Mouse (Mus musculus) lung, embryonic 14.5 days (tissue): ENCODE data around the gene Prps2. TPM values are rescaled to one million over a fixed set of nuclear protein-coding genes. Genes with fewer than 3 reads are reported as not detected.
A peak's percentile ranks its signal among the peaks of the same experiment; 100 is the strongest.

Source experiments
- ATAC-seq: fragments of 200-750 bp; cut with Nextera tagmentation; 2 replicates; pipeline ENCODE4 v1.8.0; 2017; ENCODE audit warnings: mild to moderate bottlenecking, moderate TSS enrichment, moderate library complexity; ENCODE audit not compliant: insufficient read depth
- DNase-seq: peaks from one replicate; pipeline ENCODE4 v3.0.0-alpha.2; 2015
- H3K27ac ChIP-seq: fragments of 300-500 bp; sonication (generic); 2 replicates; pipeline ENCODE4 v1.5.1; 2014; ENCODE audit warnings: low read depth, mild to moderate bottlenecking, moderate library complexity
- H3K27me3 ChIP-seq: fragments of 300-500 bp; sonication (generic); 2 replicates; pipeline ENCODE4 v1.6.1; 2014; ENCODE audit warnings: low read length, control low read depth; ENCODE audit not compliant: insufficient read depth
- H3K36me3 ChIP-seq: fragments of 300-500 bp; sonication (generic); 2 replicates; pipeline ENCODE4 v1.6.1; 2014; ENCODE audit warnings: control low read depth; ENCODE audit not compliant: insufficient read depth
- H3K4me1 ChIP-seq: fragments of 300-500 bp; sonication (generic); 2 replicates; pipeline ENCODE4 v1.6.1; 2014; ENCODE audit warnings: antibody characterized with exemption, control low read depth; ENCODE audit not compliant: insufficient read depth
- H3K4me2 ChIP-seq: fragments of 300-500 bp; sonication (generic); 2 replicates; pipeline ENCODE4 v1.6.1; 2014; ENCODE audit warnings: mild to moderate bottlenecking
- H3K4me3 ChIP-seq: fragments of 300-500 bp; sonication (generic); 2 replicates; pipeline ENCODE4 v1.5.1; 2014; ENCODE audit warnings: low read depth, low read length
- H3K9ac ChIP-seq: fragments of 300-500 bp; sonication (generic); 2 replicates; pipeline ENCODE4 v1.6.1; 2014
- H3K9me3 ChIP-seq: fragments of 300-500 bp; sonication (generic); 2 replicates; pipeline ENCODE4 v1.6.1; 2016; ENCODE audit warnings: low read depth, low read length, control low read depth
- CTCF ChIP-seq: IDR thresholded peaks from 2 replicates; pipeline ENCODE4 v1.5.1; 2016; ENCODE audit warnings: antibody characterized with exemption, low read depth
- WGBS: fragments of 180-500 bp; shearing (Covaris S2); extraction: QIAGEN DNeasy Blood & Tissue Kit; methylation state at CpG from one replicate; pipeline ENCODE4 v1.1.7; 2014; 5-methylcytosine and 5-hydroxymethylcytosine counted together
- polyA plus RNA-seq: library from polyadenylated mRNA; unstranded; fragments of >200 nt; fragmentation: Nextera tagmentation; extraction: Ambion mirVana; gene quantifications from 2 replicates; pipeline ENCODE4 v1.2.1, GENCODE M21; 2014

The Prps2 gene
- polyA plus RNA-seq, 1 experiment from 2014 or later = 31.8 TPM

GRCm38 (mm10) chrX:167359704-167360103 is 22.8 kb downstream of the Prps2 start:
- Histone ChIP-seq H3K27ac (no peak overlapping the region), H3K9ac (no peak overlapping the region), H3K9me3 (no peaks in the 10 kb centered on the region), H3K4me1 (no peaks in the 10 kb centered on the region), H3K36me3 (0 out of 2 replicates have a peak, but pooled peaks cover 4% of the 10 kb centered on the region), H3K4me3 (no peak overlapping the region), H3K4me2 (no peak overlapping the region), H3K27me3 (no peaks in the 10 kb centered on the region)
- no peak for TF ChIP-seq CTCF
- 80% methylated on average over 7 of the region's 7 CpGs for WGBS
- DNase-seq (no peak), ATAC-seq (no peak)

DNA sequence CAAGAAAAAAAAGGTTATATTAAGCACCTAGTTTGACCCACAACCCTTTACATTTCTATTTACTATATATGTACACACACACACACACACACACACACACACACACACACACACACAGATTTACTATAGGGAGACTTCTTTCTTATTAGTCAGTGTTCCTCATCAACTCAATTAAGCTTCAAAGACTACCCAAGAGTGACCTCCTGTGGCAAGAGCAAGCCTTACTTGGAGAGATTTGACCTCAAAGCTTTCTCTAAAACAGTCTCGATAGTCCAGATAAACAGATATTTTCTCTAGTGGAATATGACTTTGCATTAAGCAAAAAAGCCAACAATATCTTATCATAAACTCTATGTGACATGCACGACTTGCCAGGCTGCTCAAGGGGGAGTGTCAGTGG is 25.1 kb downstream of the Prps2 start:
- Histone ChIP-seq H3K36me3 (no peaks in the 10 kb centered on the region), H3K9ac (no peak overlapping the region), H3K4me2 (no peak overlapping the region), H3K9me3 (no peaks in the 10 kb centered on the region), H3K4me1 (no peaks in the 10 kb centered on the region), H3K27ac (no peak overlapping the region), H3K4me3 (no peak overlapping the region), H3K27me3 (no peaks in the 10 kb centered on the region)
- no peak for ATAC-seq
- peak; percentile 33 for DNase-seq
- 72% methylated on average over 2 of the region's 2 CpGs for WGBS
- TF ChIP-seq CTCF = peak; percentile 15; the same call in 1 of the 2 replicates

DNA sequence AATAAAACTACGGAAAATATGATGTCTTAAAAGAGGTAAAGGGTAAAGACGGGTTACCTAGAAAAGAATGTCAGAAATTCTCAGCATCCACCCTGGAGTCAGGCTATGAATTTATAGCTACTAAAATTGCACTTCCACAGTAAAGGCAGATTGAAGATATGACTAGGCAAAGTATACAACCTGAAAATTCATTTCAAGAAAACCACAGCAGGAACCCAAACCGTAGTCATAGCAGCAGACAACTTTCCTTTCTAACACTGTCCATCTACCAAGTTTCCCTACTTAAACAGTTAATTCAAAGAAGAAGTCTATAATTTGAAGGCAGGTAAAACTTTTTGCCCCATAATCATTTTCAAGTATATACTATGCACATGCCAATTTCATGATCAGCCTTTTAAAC is 26.6 kb downstream of the Prps2 start:
- TF ChIP-seq CTCF = no peak
- no peaks in the 10 kb centered on the region for H3K9me3 ChIP-seq

GRCm38 (mm10) chrX:167353617-167354016 is 28.9 kb downstream of the Prps2 start:
- TF ChIP-seq CTCF = no peak
- Histone ChIP-seq H3K4me1 (no peaks in the 10 kb centered on the region), H3K9me3 (no peaks in the 10 kb centered on the region), H3K9ac (no peak overlapping the region), H3K4me3 (no peak overlapping the region), H3K4me2 (no peak overlapping the region), H3K36me3 (0 out of 2 replicates have a peak, but pooled peaks cover 3% of the 10 kb centered on the region), H3K27me3 (no peaks in the 10 kb centered on the region), H3K27ac (no peak overlapping the region)
- ATAC-seq = no peak
- WGBS = 88% methylated on average over 2 of the region's 2 CpGs
- no peak for DNase-seq

More for the DNA sequence above, 26.6 kb downstream of the Prps2 start:
- no peaks in the 10 kb centered on the region for H3K36me3 ChIP-seq
- no peaks in the 10 kb centered on the region for H3K27me3 ChIP-seq
- no peaks in the 10 kb centered on the region for H3K4me1 ChIP-seq
- WGBS = 83% methylated on average over 3 of the region's 3 CpGs
- DNase-seq (no peak), ATAC-seq (no peak)
- no peak overlapping the region for H3K4me2 ChIP-seq
- H3K27ac ChIP-seq = no peak overlapping the region
- no peak overlapping the region for H3K4me3 ChIP-seq
- H3K9ac ChIP-seq = no peak overlapping the region

DNA sequence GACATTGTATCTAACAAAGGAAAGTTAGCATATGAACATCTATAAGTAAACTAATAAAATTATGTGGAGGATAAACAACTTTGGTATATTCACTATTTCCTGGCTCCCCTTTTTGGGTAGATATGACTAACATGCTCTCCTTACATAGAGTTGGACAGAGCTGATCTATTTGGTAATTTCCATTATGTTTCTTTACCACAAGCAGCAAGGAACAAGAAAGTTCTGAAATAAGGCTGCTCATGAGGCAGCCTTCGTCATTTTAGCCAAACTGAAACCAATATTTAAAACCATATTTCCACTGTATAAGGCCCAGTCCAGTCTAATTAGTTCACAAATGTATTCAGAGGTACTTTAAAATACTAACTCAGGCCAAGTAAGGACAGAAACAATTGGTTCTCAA is 36.1 kb downstream of the Prps2 start:
- Histone ChIP-seq H3K4me1 (no peaks in the 10 kb centered on the region), H3K4me3 (no peak overlapping the region), H3K36me3 (0 out of 2 replicates have a peak, but pooled peaks cover 3% of the 10 kb centered on the region), H3K27ac (no peak overlapping the region), H3K4me2 (no peak overlapping the region), H3K27me3 (peaks cover 1% of the 10 kb centered on the region; the same call in 1 of the 2 replicates), H3K9ac (no peak overlapping the region), H3K9me3 (no peaks in the 10 kb centered on the region)
- WGBS = 80% methylated on average over 1 of the region's 1 CpGs
- no peak for TF ChIP-seq CTCF
- DNase-seq (no peak), ATAC-seq (no peak)

GRCm38 (mm10) chrX:167344356-167344755 is 38.2 kb downstream of the Prps2 start:
- 82% methylated on average over 1 of the region's 1 CpGs for WGBS
- Histone ChIP-seq H3K36me3 (no peaks in the 10 kb centered on the region), H3K4me2 (no peak overlapping the region), H3K9ac (no peak overlapping the region), H3K4me3 (no peak overlapping the region), H3K27me3 (peaks cover 3% of the 10 kb centered on the region; the same call in 1 of the 2 replicates), H3K27ac (no peak overlapping the region), H3K9me3 (no peaks in the 10 kb centered on the region), H3K4me1 (no peaks in the 10 kb centered on the region)
- TF ChIP-seq CTCF = no peak
- peak; percentile 3 for DNase-seq
- ATAC-seq = no peak

GRCm38 (mm10) chrX:167341811-167342210 is 40.7 kb downstream of the Prps2 start:
- H3K4me1 ChIP-seq = no peaks in the 10 kb centered on the region
- no peaks in the 10 kb centered on the region for H3K36me3 ChIP-seq
- DNase-seq (no peak), ATAC-seq (no peak)
- 76% methylated on average over 3 of the region's 3 CpGs for WGBS
- no peak overlapping the region for H3K9ac ChIP-seq
- H3K4me3 ChIP-seq = no peak overlapping the region
- no peak overlapping the region for H3K4me2 ChIP-seq
- H3K9me3 ChIP-seq = no peaks in the 10 kb centered on the region
- H3K27ac ChIP-seq = no peak overlapping the region
- TF ChIP-seq CTCF = no peak
- H3K27me3 ChIP-seq = peaks cover 3% of the 10 kb centered on the region; the same call in 1 of the 2 replicates

DNA sequence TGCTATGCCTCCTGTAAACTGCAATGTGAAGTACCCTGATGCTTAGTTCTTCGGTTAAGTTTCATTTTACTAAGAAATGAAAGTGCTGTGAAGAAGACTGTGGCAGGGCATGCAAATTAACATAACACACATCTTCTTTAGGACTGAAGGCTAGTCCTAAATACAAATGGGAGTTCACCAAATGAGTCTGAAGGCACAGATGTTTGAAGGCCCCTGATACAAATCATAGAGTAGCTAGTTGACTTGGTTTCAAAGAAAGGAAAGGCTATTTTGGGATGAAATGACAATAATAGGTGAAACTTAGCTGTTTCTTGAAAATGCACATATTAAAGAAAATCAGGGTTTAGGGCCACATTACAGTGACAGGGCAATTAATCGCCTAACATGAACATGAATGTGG is 42.4 kb downstream of the Prps2 start:
- no peak for TF ChIP-seq CTCF
- no peak for DNase-seq
- WGBS = 85% methylated on average over 2 of the region's 2 CpGs
- ATAC-seq = no peak
- no peaks in the 10 kb centered on the region for H3K4me1 ChIP-seq
- H3K9ac ChIP-seq = no peak overlapping the region
- H3K4me2 ChIP-seq = no peak overlapping the region
- H3K27me3 ChIP-seq = 0 out of 2 replicates have a peak, but pooled peaks cover 3% of the 10 kb centered on the region
- H3K27ac ChIP-seq = no peak overlapping the region
- H3K36me3 ChIP-seq = no peaks in the 10 kb centered on the region
- no peaks in the 10 kb centered on the region for H3K9me3 ChIP-seq
- no peak overlapping the region for H3K4me3 ChIP-seq
